Mouse (Mus musculus) c-Kit-positive CD71-positive TER-119-negative erythroid progenitor cells, embryonic 14.5 days (primary cell): Measurements from ENCODE around the gene Sphk2.

ENCODE experiments used
- DNase-seq: peaks from one replicate; pipeline ENCODE4 v3.0.0-alpha.2; 2013; ENCODE audit warnings: low read depth

Sphk2 gene

GRCm38 (mm10) chr7:45717918-45718297 lies at the start of gene Sphk2:
Gene Sphk2 (minus strand): TSS chr7:45718002.
- DNase-seq, result peak; percentile 95

DNA sequence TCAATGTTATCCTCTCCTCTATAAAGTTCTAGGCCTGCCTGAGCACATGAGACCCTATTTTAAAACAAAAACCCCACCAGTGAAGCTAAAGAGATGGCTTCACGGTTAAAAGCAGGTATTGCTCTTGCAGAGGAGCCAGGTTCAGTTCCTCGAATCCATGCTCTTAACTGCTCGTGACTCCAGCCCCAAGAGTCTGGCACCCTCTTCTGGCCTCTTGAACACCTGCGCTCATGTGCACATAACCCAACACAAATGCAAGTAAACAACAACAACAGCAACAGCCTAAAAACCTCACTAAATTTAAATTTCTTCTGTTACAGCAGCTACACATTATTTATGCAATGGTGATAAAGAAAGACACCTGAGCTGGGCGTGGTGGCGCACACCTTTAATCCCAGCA lies 49.7 kb upstream of the Sphk2 start:
- no peak for DNase-seq

DNA sequence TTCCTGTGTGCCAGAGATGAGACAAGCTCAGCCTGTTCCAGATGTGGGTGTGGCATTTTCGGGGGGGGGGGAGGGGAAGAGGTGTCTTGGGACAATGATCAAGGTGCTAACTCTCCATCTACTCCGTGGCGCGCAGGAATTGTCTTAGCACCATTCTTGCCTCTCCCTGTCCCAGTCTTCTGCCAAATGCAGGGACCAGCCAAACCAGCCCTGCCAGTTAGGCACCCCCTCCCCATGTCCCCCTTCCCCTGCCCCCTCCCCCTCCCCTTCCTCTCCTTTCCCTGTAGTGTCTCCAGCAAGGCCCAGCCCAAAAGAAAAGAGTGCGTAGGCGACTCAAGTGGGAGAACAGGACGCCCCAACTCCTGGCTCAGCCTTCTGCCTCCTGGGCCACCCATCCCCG lies 49.0 kb upstream of the Sphk2 start:
- no peak for DNase-seq

- DNase-seq, result no peak
These were observed 48.2 kb upstream of the Sphk2 start for GRCm38 (mm10) chr7:45765995-45766394.

DNA sequence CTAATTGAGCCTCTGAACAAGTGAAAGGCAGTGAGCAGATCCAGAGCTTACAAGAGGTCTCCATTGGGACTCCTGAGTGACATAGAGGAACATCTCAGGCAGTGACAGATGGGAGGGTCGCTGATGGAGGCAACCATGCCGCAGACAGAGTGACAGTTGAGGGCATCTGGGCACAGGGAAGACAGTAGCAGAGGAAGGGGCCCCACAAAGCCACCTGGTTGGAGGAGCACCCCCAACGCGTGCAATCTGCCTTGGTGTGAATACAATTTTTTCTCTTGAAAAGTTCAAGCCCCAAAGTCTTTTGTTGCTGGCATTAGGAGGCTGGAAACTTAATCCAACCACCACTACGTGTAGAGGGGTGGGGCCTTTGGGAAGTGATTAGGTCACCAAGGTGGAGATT lies 42.3 kb upstream of the Sphk2 start:
- DNase-seq, result no peak

DNA sequence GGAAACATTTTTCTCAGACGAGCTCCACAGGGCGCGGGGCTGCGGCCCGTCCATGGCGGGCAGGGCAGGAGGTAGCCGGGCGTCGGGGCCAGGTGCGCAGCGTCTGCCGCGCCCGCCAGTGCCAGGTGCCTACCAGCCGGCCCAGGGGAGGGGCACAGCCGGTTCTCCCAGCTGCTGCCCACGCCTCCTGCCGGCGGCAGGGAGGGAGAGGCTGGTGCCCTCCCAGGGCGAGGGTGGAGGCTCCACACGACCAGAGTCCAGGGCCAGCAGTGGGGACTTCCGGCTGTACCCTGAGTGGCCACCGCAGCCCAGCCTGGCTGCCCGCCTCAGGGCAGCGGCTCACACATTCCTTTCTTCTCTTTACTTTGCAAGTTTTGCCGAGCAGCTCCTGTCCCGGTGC lies 41.6 kb upstream of the Sphk2 start:
- DNase-seq, result no peak

- no peak for DNase-seq
These were observed 37.9 kb upstream of the Sphk2 start for GRCm38 (mm10) chr7:45755703-45756102.

DNA sequence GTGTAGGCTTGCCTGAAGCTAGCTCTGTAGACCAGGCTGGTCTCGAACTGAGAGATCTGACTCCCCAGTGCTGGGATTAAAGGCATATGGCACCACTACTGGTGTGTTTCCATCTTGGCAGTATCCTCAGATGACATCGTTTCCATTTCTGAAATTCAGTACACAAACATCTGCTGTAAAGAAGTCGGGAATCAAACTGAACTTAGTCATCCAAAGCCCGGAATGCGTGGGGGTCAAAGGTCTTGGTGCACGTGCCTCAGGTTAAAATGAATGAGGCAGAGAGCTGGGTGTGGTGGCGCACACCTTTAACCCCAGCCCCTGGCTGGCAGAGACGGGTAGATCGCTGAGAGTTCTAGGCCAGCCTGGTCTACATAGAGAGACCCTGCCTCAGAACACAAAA lies 32.4 kb upstream of the Sphk2 start:
- DNase-seq, result no peak

DNA sequence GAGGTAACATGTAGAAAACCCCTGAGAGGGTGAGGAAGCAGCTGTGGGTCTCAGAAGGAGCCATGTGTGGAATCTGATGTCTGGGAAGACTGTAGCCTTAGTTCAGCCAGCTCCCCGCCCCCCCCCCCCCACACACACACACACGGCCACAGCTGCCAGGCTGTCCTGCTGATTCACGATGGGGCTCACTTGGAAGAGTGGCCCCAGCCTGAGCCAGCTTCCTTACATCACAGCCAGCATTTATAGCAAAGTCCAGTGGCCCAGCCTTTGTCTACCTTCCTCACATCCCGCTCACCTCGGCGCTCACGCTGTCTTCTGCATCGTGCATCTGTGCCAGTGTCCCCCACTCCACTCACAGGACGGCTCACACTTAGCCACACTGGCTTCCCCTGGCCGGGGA lies 31.6 kb upstream of the Sphk2 start:
- no peak for DNase-seq

DNA sequence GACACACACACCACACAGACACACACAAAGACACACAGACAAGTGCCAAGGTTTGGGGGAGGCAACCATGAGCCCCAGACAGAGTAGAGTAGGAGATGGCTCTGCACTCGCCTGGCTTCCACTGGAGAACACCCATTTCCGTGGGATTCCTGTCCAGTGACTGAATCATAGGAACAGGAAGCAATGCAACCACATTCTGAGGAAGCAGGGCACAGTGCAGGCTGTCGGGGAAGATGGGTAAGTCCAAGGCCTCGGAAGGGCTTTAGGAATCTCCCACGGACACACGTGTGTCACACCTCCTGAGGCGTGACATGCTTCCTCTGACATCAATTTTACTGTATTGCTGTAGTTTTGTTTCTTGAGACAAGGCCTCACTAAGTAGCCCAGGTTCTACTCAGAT lies 30.3 kb upstream of the Sphk2 start:
- DNase-seq, result no peak

DNA sequence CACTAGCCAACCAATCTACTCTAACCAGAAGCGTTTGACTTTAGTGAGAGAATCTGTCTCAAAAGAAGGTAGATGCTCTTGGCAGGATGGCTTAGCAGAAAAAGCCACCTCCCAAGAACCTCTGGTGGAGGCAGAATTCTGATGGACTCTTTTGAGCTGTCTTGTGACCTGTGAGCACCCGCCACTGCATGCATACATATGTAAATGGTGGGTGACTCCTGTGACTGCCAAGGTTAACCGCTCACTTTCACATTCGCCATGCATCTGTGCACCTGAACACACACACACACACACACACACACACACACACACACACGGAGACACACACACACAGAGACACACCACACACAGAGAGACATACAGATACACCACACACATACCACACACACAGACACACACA lies 29.6 kb upstream of the Sphk2 start:
- DNase-seq, result no peak

GRCm38 (mm10) chr7:45746518-45746917 lies 28.7 kb upstream of the Sphk2 start:
- no peak for DNase-seq

- DNase-seq, result peak; percentile 34
These were observed 26.6 kb upstream of the Sphk2 start for GRCm38 (mm10) chr7:45744387-45744786.

GRCm38 (mm10) chr7:45742338-45742737 lies 24.5 kb upstream of the Sphk2 start:
- no peak for DNase-seq

DNA sequence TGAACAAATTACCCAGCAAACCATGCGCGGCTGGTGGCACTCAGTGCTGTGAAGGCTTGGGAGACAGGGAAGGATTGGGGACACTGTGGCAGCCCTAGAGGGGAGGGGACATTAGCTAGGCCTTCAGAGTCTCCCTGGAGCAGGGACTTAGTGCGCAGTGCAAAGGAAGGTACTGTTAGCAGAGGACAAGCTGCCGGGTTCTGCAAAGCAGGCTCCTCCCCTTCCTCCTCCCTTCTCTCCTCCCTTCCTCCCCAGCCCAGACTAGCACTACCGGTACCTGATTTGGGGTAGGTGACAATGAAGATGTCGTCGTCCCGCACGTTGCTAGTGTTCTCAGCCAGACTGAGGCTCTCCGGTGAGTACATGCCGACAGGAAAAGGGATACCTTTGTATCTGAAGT lies 24.0 kb upstream of the Sphk2 start:
- DNase-seq, result no peak

GRCm38 (mm10) chr7:45741308-45741707 lies 23.5 kb upstream of the Sphk2 start:
- no peak for DNase-seq

DNA sequence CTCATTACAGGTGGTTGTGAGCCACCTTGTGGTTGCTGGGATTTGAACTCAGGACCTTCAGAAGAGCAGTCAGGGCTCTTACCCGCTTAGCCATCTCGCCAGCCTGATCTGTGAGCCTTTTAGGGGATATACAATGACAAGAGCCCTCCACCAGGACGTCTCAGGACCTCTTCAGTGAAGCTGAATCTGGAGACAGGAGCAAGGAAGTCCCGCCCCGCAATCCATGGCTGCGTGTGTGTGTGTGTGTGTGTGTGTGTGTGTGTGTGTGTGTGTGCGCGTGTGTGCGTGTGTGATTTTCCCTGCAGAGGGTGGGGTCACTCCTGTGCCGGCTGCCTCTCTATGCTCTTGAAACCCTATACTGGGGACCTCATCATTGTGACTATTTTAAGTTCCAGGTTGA lies 22.0 kb upstream of the Sphk2 start:
- DNase-seq, result no peak

DNA sequence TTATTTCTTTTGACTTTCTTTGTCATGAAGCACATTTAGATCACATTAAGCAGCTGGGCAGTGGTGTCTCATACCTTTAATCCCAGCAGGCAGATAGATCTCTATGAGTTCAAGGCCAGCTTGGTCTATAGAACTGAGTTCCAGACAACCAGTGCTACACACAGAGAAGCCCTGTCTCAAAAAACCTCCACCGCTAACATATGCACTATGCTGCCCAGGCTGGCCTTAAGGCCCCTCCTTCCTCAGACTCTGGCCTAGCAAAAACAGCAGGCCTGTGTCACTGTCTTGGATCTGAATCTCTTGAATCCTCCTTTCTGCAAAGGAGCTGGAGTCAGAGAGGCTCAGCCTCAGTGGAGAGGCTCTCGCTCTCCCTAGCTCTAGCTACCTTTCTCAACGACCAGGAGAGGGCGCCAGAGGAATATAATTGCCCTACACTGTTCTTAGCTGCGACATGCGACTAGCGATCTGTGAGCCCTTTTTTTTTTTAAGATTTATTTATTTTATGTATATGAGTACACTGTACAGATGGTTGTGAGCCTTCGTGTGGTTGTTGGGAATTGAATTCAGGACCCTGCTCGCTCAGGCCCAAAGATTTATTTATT lies 21.5 kb upstream of the Sphk2 start:
- peak; percentile 87 for DNase-seq

DNA sequence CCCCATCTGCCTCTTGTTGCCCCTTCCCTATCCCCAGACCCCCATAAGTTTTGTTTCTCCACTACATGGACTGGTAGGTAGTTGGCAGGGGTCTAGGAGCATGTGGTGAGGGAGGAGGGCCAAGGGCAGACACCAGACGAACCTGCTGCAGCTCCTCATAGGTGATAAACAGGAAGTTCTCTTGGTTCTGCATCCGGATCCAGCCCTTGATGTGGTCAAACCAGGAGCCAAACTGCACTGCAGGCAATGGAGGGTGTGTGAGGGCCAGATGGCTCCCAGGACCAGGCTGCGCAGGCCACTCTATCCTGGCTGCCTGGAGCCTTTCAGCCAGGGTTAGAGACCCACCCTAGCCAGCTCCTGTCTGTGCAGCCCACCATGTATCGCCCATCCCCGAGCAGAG lies 15.7 kb upstream of the Sphk2 start:
- DNase-seq, result no peak

DNA sequence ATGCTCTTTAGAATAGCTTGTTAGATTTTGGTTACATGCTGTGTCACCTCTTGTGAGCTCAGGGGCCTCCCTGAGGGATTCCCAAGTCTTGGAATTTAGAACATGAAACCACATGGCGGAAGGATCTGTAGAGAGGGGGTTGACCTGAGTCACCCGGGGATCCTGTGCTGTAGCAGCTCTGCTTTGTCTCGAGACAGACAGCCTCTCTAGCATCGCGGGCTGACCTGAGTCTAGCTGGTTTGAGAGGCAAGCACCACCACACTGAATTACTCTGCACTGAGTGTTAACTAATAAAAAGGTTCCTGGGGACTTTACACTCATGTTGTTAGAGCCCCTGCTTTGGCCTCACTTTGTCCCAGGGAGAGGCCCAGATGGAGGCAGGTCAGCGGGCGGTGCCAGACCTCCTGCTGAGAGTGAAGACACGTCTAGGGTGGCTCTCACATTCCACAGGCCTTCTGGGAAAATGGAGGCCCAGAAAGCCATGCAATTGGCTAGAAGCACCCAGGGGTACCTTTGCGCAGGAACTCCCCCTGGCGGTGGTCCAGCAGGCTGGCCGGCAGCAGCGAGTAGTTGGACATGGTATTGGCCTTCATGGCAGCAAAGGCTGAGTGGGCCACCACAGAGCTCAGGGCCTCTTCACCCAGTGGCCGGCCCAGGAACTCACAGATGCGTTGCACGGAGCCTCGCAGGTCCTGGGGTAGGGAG lies 13.1 kb upstream of the Sphk2 start:
- no peak for DNase-seq

DNA sequence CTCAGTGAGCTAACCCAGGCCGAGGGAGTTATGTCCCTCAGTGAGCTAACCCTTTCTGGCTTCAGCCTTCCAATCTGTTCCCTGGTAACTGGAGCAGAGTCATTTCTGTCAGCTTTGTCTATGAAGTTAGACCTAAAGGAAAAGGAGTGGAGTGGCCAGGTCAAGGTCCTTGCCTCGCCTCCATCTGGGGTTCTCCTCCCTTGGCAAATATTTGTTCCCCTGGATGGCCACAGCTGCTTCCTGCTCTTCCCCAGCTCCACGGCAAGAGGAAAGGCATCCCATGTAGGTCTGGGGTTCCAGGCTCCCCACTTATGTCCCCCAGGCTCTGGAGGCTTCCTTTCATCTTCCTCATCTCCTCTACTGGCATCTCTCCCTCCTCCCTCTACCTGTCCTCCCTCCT lies 9.8 kb upstream of the Sphk2 start:
- no peak for DNase-seq

GRCm38 (mm10) chr7:45726419-45726818 lies 8.6 kb upstream of the Sphk2 start:
- no peak for DNase-seq

- no peak for DNase-seq
These were observed 7.9 kb upstream of the Sphk2 start, which contains the start of gene Spaca4 for GRCm38 (mm10) chr7:45725713-45726112. Gene Spaca4 (minus strand): TSS chr7:45725813.

DNA sequence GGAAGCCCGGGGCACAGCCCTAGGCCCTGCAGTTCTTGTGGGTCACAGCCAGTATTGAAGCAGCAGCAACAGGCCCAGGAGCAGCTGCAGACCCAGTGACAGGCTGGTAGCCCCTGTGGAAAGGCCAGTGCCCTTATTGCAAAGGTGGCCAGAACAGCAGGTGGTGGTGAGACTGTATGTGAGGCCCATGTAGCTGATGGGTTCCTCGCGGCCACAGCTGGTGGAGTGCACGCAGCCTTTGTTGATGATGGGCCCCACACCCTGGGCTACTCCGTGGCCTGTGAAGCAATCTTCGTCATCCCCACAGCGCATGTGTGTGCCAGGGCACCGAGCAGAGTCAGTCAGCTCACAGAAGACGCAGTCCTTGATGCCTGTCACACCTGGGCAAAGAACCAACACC lies 7.3 kb upstream of the Sphk2 start:
- DNase-seq, result no peak
